Mouse (Mus musculus) cerebellum, adult 2 months (tissue): Measurements from ENCODE around the gene Vkorc1. TPM values are rescaled to one million over a fixed set of nuclear protein-coding genes. Genes with fewer than 3 reads are reported as not detected.
"Not testable (repeated sequence)": the region's sequence is repeated elsewhere in the genome, so short reads cannot be mapped to it uniquely, and the experiment has no call there.

Experiments used
- DNase-seq, 2 experiments: peaks; one replicate each; pipeline ENCODE4 v3.0.0; 2021
- H3K27ac ChIP-seq: fragments of 200-500 bp; 2 replicates; pipeline ENCODE4 v1.5.1; 2012; ENCODE audit warnings: low read length, control low read depth, inconsistent platforms; ENCODE audit not compliant: insufficient read depth
- H3K27me3 ChIP-seq: fragments of 200-500 bp; 2 replicates; pipeline ENCODE4 v1.6.1; 2012; ENCODE audit warnings: inconsistent platforms, mild to moderate bottlenecking, low read length, moderate library complexity; ENCODE audit not compliant: control insufficient read depth, insufficient read depth
- H3K4me1 ChIP-seq: fragments of 200-500 bp; 2 replicates; pipeline ENCODE4 v1.6.1; 2011; ENCODE audit warnings: low read length; ENCODE audit not compliant: control insufficient read depth, insufficient read depth
- H3K4me3 ChIP-seq: fragments of 200-500 bp; replicated peaks from 2 replicates; pipeline ENCODE3; 2011; ENCODE audit warnings: mild to moderate bottlenecking, low read depth, low read length, control low read depth; ENCODE audit not compliant: insufficient read depth
- CTCF ChIP-seq: fragments of 200-500 bp; IDR thresholded peaks from 2 replicates; pipeline ENCODE4 v1.5.1; 2011; ENCODE audit warnings: low read depth, mild to moderate bottlenecking, control low read depth, low read length, moderate library complexity, borderline replicate concordance; ENCODE audit not compliant: insufficient read depth
- POLR2A ChIP-seq: fragments of 200-500 bp; IDR thresholded peaks from 2 replicates; pipeline ENCODE4 v1.6.1; 2011; ENCODE audit warnings: low read length, control low read depth, borderline replicate concordance; ENCODE audit not compliant: insufficient read depth
- WGBS: fragments of 180-500 bp; shearing (Covaris S2); methylation state at CpG from one replicate; pipeline ENCODE4 v1.1.7; 2018; 5-methylcytosine and 5-hydroxymethylcytosine counted together
- polyA plus RNA-seq: library from polyadenylated mRNA; depleted of rRNA; stranded (reverse); fragments of >200 nt; gene quantifications from 2 replicates; pipeline ENCODE4 v1.2.3, GENCODE M21; 2012

The Vkorc1 gene
- polyA plus RNA-seq, 1 experiment, result 63.1 TPM

GRCm38 (mm10) chr7:127897542-127897941, 2.1 kb upstream of the Vkorc1 start:
- Histone ChIP-seq H3K4me3 (no peak overlapping the region), H3K27me3 (no peaks in the 10 kb centered on the region), H3K27ac (no peak overlapping the region), H3K4me1 (peaks cover 4% of the 10 kb centered on the region; the same call in 1 of the 2 replicates)
- DNase-seq, result no peak
- TF ChIP-seq CTCF, result no peak
- TF ChIP-seq POLR2A, result no peak
- 85% methylated on average over 7 of the region's 7 CpGs for WGBS

- no peak overlapping the region for H3K4me3 ChIP-seq
- DNase-seq, result peak; percentile 63 to 73
- TF ChIP-seq CTCF, result peak; percentile 78
- no peak for TF ChIP-seq POLR2A
- no peaks in the 10 kb centered on the region for H3K27me3 ChIP-seq
- no peak overlapping the region for H3K27ac ChIP-seq
- peaks cover 4% of the 10 kb centered on the region; the same call in 1 of the 2 replicates for H3K4me1 ChIP-seq
- 50% methylated on average over 13 of the region's 13 CpGs for WGBS
Measured at GRCm38 (mm10) chr7:127896384-127896783, 967 bp upstream of the Vkorc1 start.

DNA sequence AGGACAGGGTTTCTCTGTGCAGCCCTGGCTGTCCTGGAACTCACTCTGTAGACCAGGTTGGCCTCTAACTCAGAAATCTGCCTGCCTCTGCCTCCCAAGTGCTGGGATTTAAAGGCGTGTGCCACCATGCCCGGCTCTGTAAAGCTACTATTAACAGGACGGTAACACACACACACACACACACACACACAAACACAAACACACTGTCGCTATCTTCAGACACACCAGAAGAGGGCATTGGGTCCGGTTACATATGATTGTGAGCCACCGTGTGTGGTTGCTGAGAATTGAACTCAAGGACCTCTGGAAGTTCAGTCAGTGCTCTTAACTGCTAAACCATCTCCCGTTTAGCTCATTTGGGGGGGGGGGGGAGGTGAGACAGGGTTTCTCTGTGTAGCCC, 474 bp upstream of the Vkorc1 start:
- H3K27ac ChIP-seq, H3K4me1 ChIP-seq, H3K27me3 ChIP-seq, DNase-seq, H3K4me3 ChIP-seq: not testable (repeated sequence)
- 62% methylated on average over 7 of the region's 7 CpGs for WGBS

- H3K4me3 ChIP-seq, result peak overlapping the region; percentile 66
- H3K27me3 ChIP-seq, result no peaks in the 10 kb centered on the region
- TF ChIP-seq CTCF, result no peak
- no peak for TF ChIP-seq POLR2A
- peaks cover 4% of the 10 kb centered on the region; the same call in 1 of the 2 replicates for H3K4me1 ChIP-seq
- WGBS, result 71% methylated on average over 5 of the region's 5 CpGs
- H3K27ac ChIP-seq, result no peak overlapping the region
- DNase-seq, result no peak
Measured at GRCm38 (mm10) chr7:127894480-127894879, 937 bp downstream of the Vkorc1 start.

GRCm38 (mm10) chr7:127890798-127891197, 4.6 kb downstream of the Vkorc1 start, which contains the start of gene Prss53:
Prss53 (minus strand) TSS chr7:127890970.
- no peak for TF ChIP-seq POLR2A
- no peak for TF ChIP-seq CTCF

GRCm38 (mm10) chr7:127888821-127889220, 6.6 kb downstream of the Vkorc1 start:
- peaks cover 2% of the 10 kb centered on the region for H3K4me1 ChIP-seq
- H3K4me3 ChIP-seq, result no peak overlapping the region
- WGBS, result 49% methylated on average over 3 of the region's 3 CpGs

More at GRCm38 (mm10) chr7:127890798-127891197, 4.6 kb downstream of the Vkorc1 start, which contains the start of gene Prss53:
- Histone ChIP-seq H3K4me1 (peaks cover 4% of the 10 kb centered on the region; the same call in 1 of the 2 replicates), H3K27ac (no peak within 1 kb of the TSS), H3K4me3 (no peak within 1 kb of the TSS), H3K27me3 (no peaks in the 10 kb centered on the region)
- no peak for DNase-seq
- 25% methylated on average over 4 of the region's 4 CpGs for WGBS

DNA sequence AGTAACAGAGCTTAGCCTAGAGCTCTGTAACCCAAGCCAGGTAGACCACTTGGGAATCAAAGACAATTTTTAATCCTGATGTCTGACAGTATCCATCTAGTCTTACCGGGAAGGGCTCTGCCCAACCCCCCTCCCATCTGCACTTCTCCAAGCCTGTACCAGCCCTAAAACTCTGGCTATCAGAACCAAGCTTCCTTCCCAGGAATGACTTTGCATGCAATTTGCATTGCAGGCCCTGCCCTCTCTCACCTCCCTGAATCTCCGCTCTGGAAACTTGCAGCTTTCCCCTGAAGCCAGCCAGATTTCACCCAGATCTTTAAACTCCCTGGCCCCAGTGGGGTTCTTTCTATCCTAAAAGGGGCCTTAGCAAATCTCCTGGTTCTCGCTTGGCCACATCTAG, 7.6 kb downstream of the Vkorc1 start:
- no peak for TF ChIP-seq POLR2A
- TF ChIP-seq CTCF, result no peak
- DNase-seq, result no peak
- Histone ChIP-seq H3K4me3 (no peak overlapping the region), H3K27ac (no peak overlapping the region), H3K4me1 (peaks cover 7% of the 10 kb centered on the region), H3K27me3 (no peaks in the 10 kb centered on the region)
- 73% methylated on average over 3 of the region's 3 CpGs for WGBS

More at GRCm38 (mm10) chr7:127888821-127889220, 6.6 kb downstream of the Vkorc1 start:
- DNase-seq, result no peak
- Histone ChIP-seq H3K27me3 (no peaks in the 10 kb centered on the region), H3K27ac (no peak overlapping the region)
- no peak for TF ChIP-seq POLR2A
- TF ChIP-seq CTCF, result no peak

DNA sequence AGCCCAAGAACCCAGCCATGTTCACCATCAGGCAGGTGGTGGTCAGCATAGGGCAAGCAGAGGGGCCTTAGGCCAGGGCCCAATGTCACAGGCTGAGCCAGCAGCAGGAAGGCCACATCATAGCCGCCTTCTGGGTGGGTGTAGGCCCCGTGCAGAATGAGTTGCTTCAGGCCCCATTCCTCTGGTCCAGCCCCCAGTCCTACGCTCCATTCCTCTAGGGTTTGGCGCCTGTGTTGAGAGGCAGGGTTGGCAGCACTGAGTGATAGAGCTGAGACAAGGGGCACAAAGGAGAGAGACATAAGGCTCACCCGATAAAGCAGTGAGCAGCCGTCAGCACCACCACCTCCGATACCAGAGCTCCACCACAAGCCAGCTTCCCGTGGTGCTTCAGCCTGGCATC, 8.2 kb downstream of the Vkorc1 start:
- Histone ChIP-seq H3K4me3 (no peak overlapping the region), H3K27ac (no peak overlapping the region), H3K27me3 (no peaks in the 10 kb centered on the region), H3K4me1 (peaks cover 7% of the 10 kb centered on the region)
- 57% methylated on average over 8 of the region's 8 CpGs for WGBS
- TF ChIP-seq CTCF (no peak), POLR2A (no peak)
- DNase-seq, result no peak

DNA sequence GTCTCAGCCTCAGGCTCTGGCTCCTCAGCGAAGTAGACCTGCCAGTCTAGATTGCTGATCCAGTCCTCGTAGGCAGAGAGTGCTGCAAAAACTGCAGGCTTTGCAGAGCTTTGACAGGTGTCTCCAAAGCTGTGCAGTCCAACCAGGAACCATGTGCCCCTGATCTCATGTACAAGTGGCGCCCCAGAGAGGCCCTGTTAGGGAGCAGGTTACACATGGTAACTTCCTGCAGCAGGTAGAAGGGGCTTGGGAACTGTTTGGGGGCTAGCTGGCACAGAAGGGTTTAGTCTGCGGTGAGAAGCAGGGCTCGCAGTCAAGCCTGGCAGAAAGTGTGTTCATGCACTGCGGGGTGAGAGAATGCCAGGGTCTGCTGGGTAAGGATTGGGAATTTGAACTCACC, 8.9 kb downstream of the Vkorc1 start:
- no peak for TF ChIP-seq POLR2A
- no peak for TF ChIP-seq CTCF
- Histone ChIP-seq H3K27ac (no peak overlapping the region), H3K4me3 (no peak overlapping the region), H3K27me3 (no peaks in the 10 kb centered on the region), H3K4me1 (peaks cover 7% of the 10 kb centered on the region)
- no peak for DNase-seq
- WGBS, result 86% methylated on average over 6 of the region's 6 CpGs
